Mouse (Mus musculus) midbrain, embryonic 14.5 days (tissue): ENCODE results near the gene Rhot2. TPM values are rescaled to one million over a fixed set of nuclear protein-coding genes. Genes with fewer than 3 reads are reported as not detected.

ENCODE experiments used
- ATAC-seq: fragments of 200-750 bp; cut with Nextera tagmentation; 2 replicates; pipeline ENCODE4 v1.8.0; 2017; ENCODE audit warnings: moderate number of reproducible peaks, moderate library complexity; ENCODE audit not compliant: low FRiP score, low TSS enrichment
- DNase-seq: peaks from one replicate; pipeline ENCODE4 v3.0.0-alpha.2; 2015
- H3K27ac ChIP-seq: fragments of 300-500 bp; sonication (generic); replicated peaks from 2 replicates; pipeline ENCODE4 v1.5.1; 2014; ENCODE audit warnings: mild to moderate bottlenecking, low read depth, low read length, moderate library complexity
- H3K27me3 ChIP-seq: fragments of 300-500 bp; sonication (generic); 2 replicates; pipeline ENCODE4 v1.6.1; 2014; ENCODE audit warnings: low read length, control low read depth, mixed read lengths; ENCODE audit not compliant: control insufficient read depth, insufficient read depth
- H3K36me3 ChIP-seq: fragments of 300-500 bp; sonication (generic); 2 replicates; pipeline ENCODE4 v1.6.1; 2014; ENCODE audit warnings: low read length, control low read depth; ENCODE audit not compliant: control insufficient read depth, insufficient read depth
- H3K4me1 ChIP-seq: fragments of 300-500 bp; sonication (generic); 2 replicates; pipeline ENCODE4 v1.6.1; 2014; ENCODE audit warnings: mild to moderate bottlenecking, antibody characterized with exemption, low read length, control low read depth; ENCODE audit not compliant: control insufficient read depth, insufficient read depth
- H3K4me2 ChIP-seq: fragments of 300-500 bp; sonication (generic); 2 replicates; pipeline ENCODE4 v1.6.1; 2014; ENCODE audit warnings: mild to moderate bottlenecking, low read length, moderate library complexity
- H3K4me3 ChIP-seq: fragments of 300-500 bp; sonication (generic); replicated peaks from 2 replicates; pipeline ENCODE4 v1.5.1; 2014; ENCODE audit warnings: low read depth, low read length
- H3K9ac ChIP-seq: fragments of 300-500 bp; sonication (generic); replicated peaks from 2 replicates; pipeline ENCODE4 v1.6.1; 2014; ENCODE audit warnings: mild to moderate bottlenecking, low read length, moderate library complexity
- H3K9me3 ChIP-seq: fragments of 300-500 bp; sonication (generic); 2 replicates; pipeline ENCODE4 v1.6.1; 2016; ENCODE audit warnings: low read length, control low read depth, mixed read lengths; ENCODE audit not compliant: control insufficient read depth
- WGBS: fragments of 180-500 bp; shearing (Covaris S2); extraction: QIAGEN DNeasy Blood & Tissue Kit; methylation state at CpG from one replicate; pipeline ENCODE4 v1.1.7; 2014; 5-methylcytosine and 5-hydroxymethylcytosine counted together
- polyA plus RNA-seq: library from polyadenylated mRNA; unstranded; fragments of >200 nt; fragmentation: Nextera tagmentation; extraction: Ambion mirVana; gene quantifications from 2 replicates; pipeline ENCODE4 v1.2.1, GENCODE M21; 2014

Gene Rhot2
- polyA plus RNA-seq, 1 experiment from 2014 or later: 9.6 TPM

DNA sequence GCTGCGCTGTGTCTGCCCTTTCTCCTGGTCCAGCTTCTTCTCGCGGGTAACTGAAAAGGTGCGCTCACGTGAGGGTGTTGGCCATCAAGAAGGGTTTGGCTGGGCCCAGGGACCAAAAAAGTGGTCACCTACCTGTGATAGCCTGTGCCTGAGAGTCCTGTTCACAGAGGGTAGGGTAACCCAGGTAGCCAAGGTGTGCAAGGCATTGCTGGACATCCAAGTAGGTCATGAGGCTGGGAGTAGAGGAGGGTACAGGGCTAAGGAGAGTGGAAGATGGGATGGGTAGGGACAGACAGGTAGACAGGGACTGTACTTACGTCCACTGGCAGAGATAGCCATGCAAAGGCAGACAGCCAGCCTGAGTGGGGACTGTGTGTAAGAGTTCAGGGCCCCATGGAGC lies 4.1 kb downstream of the Rhot2 start:
- Histone ChIP-seq H3K9ac (no peak overlapping the region), H3K4me3 (no peak overlapping the region), H3K27ac (no peak overlapping the region), H3K4me1 (peaks cover 40% of the 10 kb centered on the region), H3K4me2 (no peak overlapping the region), H3K9me3 (no peaks in the 10 kb centered on the region), H3K27me3 (no peaks in the 10 kb centered on the region), H3K36me3 (peaks cover 47% of the 10 kb centered on the region)
- 97% methylated on average over 6 of the region's 6 CpGs for WGBS
- no peak for DNase-seq
- ATAC-seq: no peak

DNA sequence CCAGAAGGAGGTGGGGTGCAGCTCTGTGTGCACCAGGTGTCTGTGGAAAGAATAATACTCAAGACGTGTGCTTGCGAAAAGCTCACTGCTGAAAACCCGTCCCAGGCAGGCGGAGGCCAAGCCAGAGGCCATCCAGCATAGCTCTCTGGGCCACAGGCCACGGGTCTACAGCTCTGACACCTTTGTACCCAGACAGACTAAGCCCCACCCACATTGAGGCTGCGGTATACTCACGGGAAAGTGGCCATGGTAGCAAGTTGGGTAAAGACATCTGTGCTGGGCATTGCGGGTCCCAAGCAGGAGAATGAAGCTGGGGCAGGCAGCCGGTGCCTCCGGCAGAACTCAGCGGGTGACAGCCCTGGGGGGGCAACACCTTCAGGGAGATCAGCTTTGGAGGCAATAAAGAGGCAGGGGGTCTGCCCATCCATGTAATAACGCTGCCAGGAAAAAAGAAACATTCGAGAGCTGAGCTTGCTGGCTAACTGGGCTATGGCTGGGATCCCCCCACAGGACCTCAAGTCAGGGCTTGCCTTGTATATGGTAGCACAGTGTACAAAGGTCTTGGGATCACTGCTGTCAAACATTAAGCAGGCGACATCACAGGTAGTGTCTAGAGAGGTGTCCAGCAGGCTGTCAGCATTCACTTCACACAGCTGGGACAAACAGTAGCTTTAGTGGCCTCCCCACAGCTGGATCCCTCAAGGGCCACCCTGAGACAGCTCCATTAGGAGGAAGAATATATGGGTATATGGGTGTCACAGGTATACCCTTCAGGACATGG lies 5.0 kb downstream of the Rhot2 start:
- no peak overlapping the region for H3K9ac ChIP-seq
- DNase-seq: no peak
- 85% methylated on average over 14 of the region's 14 CpGs for WGBS
- ATAC-seq: no peak
- H3K9me3 ChIP-seq: no peaks in the 10 kb centered on the region
- no peaks in the 10 kb centered on the region for H3K27me3 ChIP-seq
- peaks cover 51% of the 10 kb centered on the region for H3K36me3 ChIP-seq
- H3K4me3 ChIP-seq: no peak overlapping the region
- peaks cover 45% of the 10 kb centered on the region for H3K4me1 ChIP-seq
- no peak overlapping the region for H3K27ac ChIP-seq
- H3K4me2 ChIP-seq: no peak overlapping the region

DNA sequence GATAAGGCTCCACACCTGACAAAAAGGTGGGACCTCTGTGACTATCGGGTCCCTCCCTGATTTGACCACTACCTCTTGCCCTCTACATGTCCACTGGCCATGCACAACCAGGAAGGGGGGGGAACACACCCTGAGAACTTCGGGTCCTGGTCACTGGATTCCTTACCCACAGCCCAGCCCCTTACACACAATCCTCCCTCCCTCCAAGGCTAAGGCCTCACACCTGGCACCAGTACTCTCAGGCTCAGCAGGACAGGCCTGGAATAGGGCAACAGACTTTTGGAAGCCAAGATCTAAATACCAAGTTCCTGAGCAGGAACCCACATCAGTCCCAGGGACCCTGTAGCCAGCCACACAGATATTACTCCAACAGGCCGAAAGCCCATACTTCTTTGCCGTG lies 5.7 kb downstream of the Rhot2 start:
- H3K4me1 ChIP-seq: peaks cover 51% of the 10 kb centered on the region
- WGBS: 93% methylated on average over 4 of the region's 4 CpGs
- no peaks in the 10 kb centered on the region for H3K9me3 ChIP-seq
- no peak overlapping the region for H3K9ac ChIP-seq
- ATAC-seq: no peak
- H3K27me3 ChIP-seq: no peaks in the 10 kb centered on the region
- H3K4me2 ChIP-seq: no peak overlapping the region
- no peak overlapping the region for H3K4me3 ChIP-seq
- H3K36me3 ChIP-seq: peaks cover 53% of the 10 kb centered on the region
- no peak overlapping the region for H3K27ac ChIP-seq
- DNase-seq: no peak

DNA sequence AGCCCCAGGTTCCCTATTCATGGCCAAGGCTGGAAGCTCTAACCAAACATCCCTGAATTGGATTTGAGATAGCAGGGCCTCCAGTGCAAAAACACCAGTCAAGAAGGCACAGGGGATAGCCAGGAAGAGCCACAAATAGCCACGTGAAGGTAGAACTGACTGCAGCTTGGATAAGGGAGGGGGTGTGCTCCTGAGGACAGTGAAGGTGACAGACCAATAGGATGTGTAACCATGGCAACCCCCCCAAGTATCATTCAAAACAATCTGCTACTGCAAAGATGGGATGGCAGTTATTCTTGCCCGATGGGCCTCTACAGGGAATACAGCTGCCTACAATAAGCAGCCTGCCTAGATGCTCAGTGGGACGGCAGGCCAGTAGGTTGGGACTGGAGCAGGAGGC lies 7.1 kb downstream of the Rhot2 start:
- peak overlapping the region; percentile 84 for H3K27ac ChIP-seq
- H3K4me2 ChIP-seq: peak overlapping the region; percentile 75
- 13% methylated on average over 3 of the region's 3 CpGs for WGBS
- H3K9me3 ChIP-seq: no peaks in the 10 kb centered on the region
- H3K27me3 ChIP-seq: no peaks in the 10 kb centered on the region
- no peak overlapping the region for H3K4me3 ChIP-seq
- DNase-seq (peak; percentile 57), ATAC-seq (no peak)
- peaks cover 51% of the 10 kb centered on the region for H3K36me3 ChIP-seq
- peak overlapping the region; percentile 78; the same call in 1 of the 2 replicates for H3K9ac ChIP-seq
- peaks cover 46% of the 10 kb centered on the region for H3K4me1 ChIP-seq

DNA sequence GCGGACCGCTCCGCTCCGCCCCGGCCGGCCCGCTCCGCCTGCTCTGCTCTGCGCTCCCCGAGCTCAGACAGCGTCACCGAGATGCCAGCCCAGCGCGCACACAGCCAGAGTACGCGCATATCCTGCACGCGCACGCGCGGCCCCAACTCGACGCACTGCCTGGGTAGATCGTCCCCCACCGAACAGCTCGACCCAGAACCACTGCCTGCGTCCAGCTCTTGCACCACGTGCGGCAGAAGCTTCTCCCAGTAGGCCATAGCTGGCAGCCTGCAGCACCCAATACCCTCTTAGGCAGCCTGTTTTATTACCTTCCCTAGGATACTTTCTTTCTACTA lies 7.6 kb downstream of the Rhot2 start, which contains the start of gene Rhbdl1:
TSS of gene Rhbdl1 (minus strand) at position 220 of the 335 bp plus-strand sequence.
- H3K4me3 ChIP-seq: peak within 1 kb of the TSS; percentile 47
- ATAC-seq (peak; percentile 26; the same call in 1 of the 2 replicates), DNase-seq (peak; percentile 89)
- no peaks in the 10 kb centered on the region for H3K27me3 ChIP-seq
- H3K9ac ChIP-seq: peak within 1 kb of the TSS; percentile 78
- H3K9me3 ChIP-seq: no peaks in the 10 kb centered on the region
- 2% methylated on average over 29 of the region's 29 CpGs for WGBS
- H3K4me2 ChIP-seq: peak within 1 kb of the TSS; percentile 75
- peak within 1 kb of the TSS; percentile 84 for H3K27ac ChIP-seq
- H3K36me3 ChIP-seq: peaks cover 46% of the 10 kb centered on the region
- peaks cover 49% of the 10 kb centered on the region for H3K4me1 ChIP-seq

DNA sequence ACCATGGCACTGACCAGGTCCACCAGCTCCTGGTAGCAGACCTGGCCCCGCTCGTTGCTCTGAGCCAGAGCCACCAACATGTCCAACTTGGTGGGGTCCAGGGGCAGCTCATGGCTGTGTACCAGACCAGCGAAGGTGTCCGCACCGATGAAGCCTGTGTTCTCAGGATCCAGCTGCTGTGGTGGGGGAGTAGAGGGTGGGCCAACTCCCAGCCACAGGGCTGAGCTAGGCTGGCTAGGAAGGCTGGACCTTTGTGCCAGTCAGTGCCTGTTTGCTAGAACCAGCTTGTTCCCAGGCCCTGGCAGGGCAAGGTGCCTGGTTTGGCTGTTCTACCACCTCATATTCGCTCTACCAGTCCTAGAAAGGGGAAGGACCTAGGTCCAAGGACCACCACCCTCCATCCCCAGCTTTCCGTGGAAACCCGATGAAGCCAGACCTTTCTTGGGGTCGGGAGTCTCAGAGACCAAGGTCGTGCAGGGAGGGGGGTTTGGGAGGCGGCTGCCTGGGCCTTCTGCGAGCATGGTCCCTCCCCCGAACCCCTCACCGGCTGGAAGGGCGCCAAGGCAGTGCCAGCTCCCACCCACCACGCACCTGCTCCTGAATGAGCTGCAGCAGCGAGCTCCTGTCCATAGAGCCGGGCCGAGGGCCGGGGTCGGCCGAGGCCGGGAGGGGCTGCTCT lies 8.1 kb downstream of the Rhot2 start:
- peak overlapping the region; percentile 84 for H3K27ac ChIP-seq
- no peaks in the 10 kb centered on the region for H3K9me3 ChIP-seq
- peak overlapping the region; percentile 75 for H3K4me2 ChIP-seq
- no peaks in the 10 kb centered on the region for H3K27me3 ChIP-seq
- peaks cover 54% of the 10 kb centered on the region for H3K4me1 ChIP-seq
- no peak for ATAC-seq
- DNase-seq: no peak
- 24% methylated on average over 23 of the region's 23 CpGs for WGBS
- H3K9ac ChIP-seq: peak overlapping the region; percentile 78
- peaks cover 43% of the 10 kb centered on the region for H3K36me3 ChIP-seq
- H3K4me3 ChIP-seq: peak overlapping the region; percentile 47

DNA sequence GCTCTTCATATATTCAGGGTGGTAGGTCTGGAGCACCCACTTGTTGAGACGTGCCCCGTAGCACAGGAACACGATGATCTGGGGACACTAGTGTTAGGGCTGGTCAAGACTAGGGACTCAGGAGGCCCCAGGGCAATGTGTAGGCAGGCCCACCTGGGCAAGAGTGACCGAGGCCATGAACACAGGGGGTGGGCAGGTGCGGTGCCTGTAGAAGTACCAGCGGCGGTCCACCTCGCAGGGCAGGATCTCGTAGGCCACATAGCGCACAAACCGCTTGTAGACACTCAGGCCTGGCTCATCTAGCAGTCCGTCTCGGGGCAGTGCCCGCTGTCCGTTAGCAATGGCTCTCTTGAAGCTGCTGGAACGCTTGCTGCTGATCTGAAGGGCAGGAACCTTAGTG lies 8.8 kb downstream of the Rhot2 start:
- WGBS: 94% methylated on average over 16 of the region's 16 CpGs
- H3K4me2 ChIP-seq: peak overlapping the region; percentile 75
- H3K36me3 ChIP-seq: peaks cover 43% of the 10 kb centered on the region
- H3K27me3 ChIP-seq: no peaks in the 10 kb centered on the region
- H3K4me3 ChIP-seq: no peak overlapping the region
- peaks cover 60% of the 10 kb centered on the region for H3K4me1 ChIP-seq
- no peak overlapping the region for H3K27ac ChIP-seq
- DNase-seq (no peak), ATAC-seq (no peak)
- H3K9ac ChIP-seq: no peak overlapping the region; the same call in 1 of the 2 replicates
- no peaks in the 10 kb centered on the region for H3K9me3 ChIP-seq

DNA sequence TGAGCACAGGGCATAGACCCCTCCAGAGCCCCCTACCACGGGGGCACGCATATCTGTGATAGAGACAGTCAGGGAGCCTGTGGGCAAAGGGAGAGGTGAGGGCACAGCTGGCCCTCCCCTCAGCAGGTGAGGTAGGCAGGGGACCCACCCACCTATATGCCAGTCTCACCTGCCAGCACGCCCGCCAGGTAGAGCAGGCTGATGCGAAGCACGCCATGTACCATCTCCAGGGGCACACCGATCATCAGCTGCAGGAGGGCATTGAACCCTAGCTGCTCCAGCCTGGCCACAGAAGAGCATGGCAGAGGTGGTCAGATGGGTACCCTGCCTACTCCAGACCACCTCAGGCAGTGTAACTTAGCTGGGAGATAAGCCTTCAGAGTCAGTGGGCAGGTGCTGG lies 9.3 kb downstream of the Rhot2 start:
- H3K36me3 ChIP-seq: peaks cover 43% of the 10 kb centered on the region
- H3K4me2 ChIP-seq: peak overlapping the region; percentile 95
- H3K4me3 ChIP-seq: no peak overlapping the region
- no peak for ATAC-seq
- WGBS: 95% methylated on average over 7 of the region's 7 CpGs
- no peak overlapping the region for H3K9ac ChIP-seq
- no peaks in the 10 kb centered on the region for H3K9me3 ChIP-seq
- DNase-seq: no peak
- peaks cover 60% of the 10 kb centered on the region for H3K4me1 ChIP-seq
- H3K27ac ChIP-seq: no peak overlapping the region
- no peaks in the 10 kb centered on the region for H3K27me3 ChIP-seq
